Mouse (Mus musculus) hindbrain, embryonic 10.5 days (tissue): ENCODE data around the gene Zfp617. TPM values are rescaled to one million over a fixed set of nuclear protein-coding genes. Genes with fewer than 3 reads are reported as not detected.
"Not testable (repeated sequence)": the region's sequence is repeated elsewhere in the genome, so short reads cannot be mapped to it uniquely, and the experiment has no call there.

ENCODE experiments used
- DNase-seq: peaks from one replicate; pipeline ENCODE4 v3.0.0-alpha.2; 2017; ENCODE audit warnings: low spot score
- H3K27ac ChIP-seq: fragments of 300-500 bp; sonication (generic); 2 replicates; pipeline ENCODE4 v1.5.1; 2016; ENCODE audit warnings: mild to moderate bottlenecking, moderate library complexity
- H3K27me3 ChIP-seq: fragments of 300-500 bp; sonication (generic); 2 replicates; pipeline ENCODE4 v1.6.1; 2016; ENCODE audit warnings: mild to moderate bottlenecking; ENCODE audit not compliant: poor library complexity, insufficient read depth, severe bottlenecking
- H3K36me3 ChIP-seq: fragments of 300-500 bp; sonication (generic); 2 replicates; pipeline ENCODE4 v1.6.1; 2016; ENCODE audit warnings: mild to moderate bottlenecking, moderate library complexity
- H3K4me1 ChIP-seq: fragments of 300-500 bp; sonication (generic); replicated peaks from 2 replicates; pipeline ENCODE4 v1.6.1; 2016; ENCODE audit warnings: mild to moderate bottlenecking
- H3K4me3 ChIP-seq: fragments of 300-500 bp; sonication (generic); 2 replicates; pipeline ENCODE4 v1.5.1; 2016; ENCODE audit warnings: mild to moderate bottlenecking, moderate library complexity
- H3K9me3 ChIP-seq: fragments of 300-500 bp; sonication (generic); 2 replicates; pipeline ENCODE4 v1.6.1; 2016; ENCODE audit warnings: mild to moderate bottlenecking, moderate library complexity
- WGBS: fragments of 180-500 bp; shearing (Covaris S2); methylation state at CpG from one replicate; pipeline ENCODE4 v1.1.7; 2016; 5-methylcytosine and 5-hydroxymethylcytosine counted together
- polyA plus RNA-seq: library from polyadenylated mRNA; unstranded; fragments of >200 nt; fragmentation: Nextera tagmentation; extraction: Ambion mirVana; gene quantifications from 2 replicates; pipeline ENCODE4 v1.2.1, GENCODE M21; 2016

Zfp617 gene
- polyA plus RNA-seq, result 31.7 and 34.2 TPM in 2 replicates

DNA sequence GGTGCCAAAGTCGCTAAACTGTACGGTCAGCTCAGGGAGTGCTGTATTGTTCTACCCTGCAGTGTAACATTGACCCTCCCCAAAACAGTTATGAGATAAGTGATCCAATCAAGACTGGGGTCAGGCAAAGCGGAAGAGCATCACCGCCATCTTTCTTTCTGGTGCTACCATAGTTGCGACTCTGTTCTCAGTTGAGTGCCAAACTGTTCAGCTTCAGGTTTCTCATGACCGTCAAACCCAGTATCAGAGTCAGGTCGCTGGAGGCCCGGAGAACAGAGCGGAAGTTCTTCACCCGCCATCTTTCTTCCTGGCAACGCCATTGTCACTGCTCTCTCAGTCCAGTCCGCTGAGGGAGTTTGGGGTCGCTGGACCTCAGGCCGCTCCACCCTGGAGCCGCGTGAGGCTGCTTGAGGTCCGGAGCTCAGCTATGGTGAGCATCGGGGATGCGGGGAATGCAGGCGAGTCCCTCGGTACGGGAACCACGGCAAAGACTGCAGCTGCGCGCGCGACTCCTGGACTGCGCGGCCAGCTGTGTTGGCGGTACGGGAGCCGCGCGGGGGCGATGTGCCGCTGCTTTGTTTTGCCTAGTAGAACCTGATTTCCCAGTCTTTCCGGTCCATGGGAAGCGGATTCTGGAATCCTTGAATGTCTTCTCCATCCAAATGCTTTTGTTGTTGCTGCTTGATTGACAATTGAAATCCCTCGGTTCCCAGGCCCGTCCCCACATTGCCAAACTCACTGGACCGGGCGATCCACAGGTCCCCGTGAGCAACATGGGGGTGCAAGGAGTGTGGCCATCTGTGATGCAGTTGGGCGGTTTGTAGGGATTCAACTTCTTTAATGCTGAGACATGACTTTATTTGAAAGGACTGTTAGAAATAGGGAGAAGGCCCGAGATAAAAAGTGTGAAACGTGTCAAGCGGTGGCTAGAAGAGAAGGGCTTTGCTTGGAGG is at the start of gene Zfp617, which contains the start of gene Zfp882:
Gene Zfp617, plus strand, starts transcription at position 327 of the 953 bp plus-strand sequence.
Gene Zfp882, plus strand, starts transcription at position 300 of the 953 bp plus-strand sequence.
- Histone ChIP-seq H3K27me3 (0 out of 2 replicates have a peak, but pooled peaks cover 2% of the 10 kb centered on the region), H3K27ac (peak within 1 kb of the TSS; percentile 100), H3K4me3 (peak within 1 kb of the TSS; percentile 78), H3K36me3 (peaks cover 9% of the 10 kb centered on the region), H3K4me1 (no peaks in the 10 kb centered on the region; the same call in 1 of the 2 replicates), H3K9me3 (0 out of 2 replicates have a peak, but pooled peaks cover 2% of the 10 kb centered on the region)
- WGBS, result 6% methylated on average over 47 of the region's 47 CpGs
- peak; percentile 90 for DNase-seq

GRCm38 (mm10) chr8:71861551-71861950 is 46.9 kb upstream of the Zfp617 start:
- not testable (repeated sequence) for H3K9me3 ChIP-seq, H3K27ac ChIP-seq, H3K27me3 ChIP-seq, H3K4me1 ChIP-seq, H3K4me3 ChIP-seq, H3K36me3 ChIP-seq, DNase-seq
- WGBS, result 75% methylated on average over 1 of the region's 1 CpGs

DNA sequence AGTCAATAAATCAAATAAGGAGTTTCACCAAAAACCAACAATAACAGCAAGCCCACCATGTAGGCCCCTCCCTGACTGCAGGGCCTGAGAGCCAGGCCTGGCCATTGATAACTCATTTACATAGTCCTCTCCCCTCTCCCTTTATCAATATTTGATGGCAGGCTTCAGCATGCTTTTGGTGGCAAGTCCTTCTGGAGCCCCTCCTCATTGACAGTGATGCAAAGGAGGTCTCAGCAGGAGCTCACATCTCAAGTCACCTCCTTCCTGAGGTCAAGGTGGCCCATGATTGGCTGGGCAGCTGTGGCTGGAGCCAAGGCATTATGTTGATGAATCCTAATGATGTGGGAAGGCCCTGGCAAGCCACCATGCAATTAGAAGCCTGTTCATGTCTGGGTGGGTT is 46.4 kb upstream of the Zfp617 start:
- H3K27ac ChIP-seq, H3K4me1 ChIP-seq: not testable (repeated sequence)

GRCm38 (mm10) chr8:71881618-71882274 is 26.7 kb upstream of the Zfp617 start, which contains the start of gene Zfp709:
Gene Zfp709 (plus strand): TSS chr8:71882019.
- Histone ChIP-seq H3K9me3 (peaks cover 29% of the 10 kb centered on the region), H3K27me3 (peaks cover 7% of the 10 kb centered on the region; the same call in 1 of the 2 replicates), H3K4me3 (peak within 1 kb of the TSS; percentile 76), H3K27ac (peak within 1 kb of the TSS; percentile 94), H3K36me3 (peaks cover 23% of the 10 kb centered on the region), H3K4me1 (no peaks in the 10 kb centered on the region; the same call in 1 of the 2 replicates)
- 6% methylated on average over 45 of the region's 45 CpGs for WGBS
- DNase-seq, result peak; percentile 75

More for the DNA sequence above, 46.4 kb upstream of the Zfp617 start:
- not testable (repeated sequence) for H3K4me3 ChIP-seq, DNase-seq, H3K36me3 ChIP-seq, H3K9me3 ChIP-seq, H3K27me3 ChIP-seq

DNA sequence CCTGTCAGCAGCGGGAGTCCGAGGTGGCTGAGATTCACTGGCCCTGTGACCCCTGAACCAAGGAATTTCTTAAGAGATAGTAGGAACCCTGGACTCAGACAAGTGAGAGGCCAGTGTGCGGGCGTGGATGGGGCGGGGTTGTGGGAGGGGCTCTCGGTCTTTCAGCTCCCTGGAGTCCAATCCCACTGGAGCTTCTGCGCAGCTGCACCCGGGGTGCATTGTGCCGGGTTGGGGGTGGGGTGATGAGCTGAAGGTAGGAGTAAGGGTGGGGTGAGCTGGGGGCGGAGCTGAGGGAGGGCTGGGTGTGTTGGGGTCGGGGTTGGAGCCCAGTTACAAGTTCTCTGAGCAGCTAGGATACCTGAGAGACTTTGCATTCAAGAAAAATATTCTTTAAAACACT is 7.8 kb upstream of the Zfp617 start:
- H3K27me3 ChIP-seq, H3K36me3 ChIP-seq, H3K4me3 ChIP-seq, H3K27ac ChIP-seq, H3K9me3 ChIP-seq, H3K4me1 ChIP-seq, DNase-seq: not testable (repeated sequence)
- WGBS, result 44% methylated on average over 11 of the region's 11 CpGs

DNA sequence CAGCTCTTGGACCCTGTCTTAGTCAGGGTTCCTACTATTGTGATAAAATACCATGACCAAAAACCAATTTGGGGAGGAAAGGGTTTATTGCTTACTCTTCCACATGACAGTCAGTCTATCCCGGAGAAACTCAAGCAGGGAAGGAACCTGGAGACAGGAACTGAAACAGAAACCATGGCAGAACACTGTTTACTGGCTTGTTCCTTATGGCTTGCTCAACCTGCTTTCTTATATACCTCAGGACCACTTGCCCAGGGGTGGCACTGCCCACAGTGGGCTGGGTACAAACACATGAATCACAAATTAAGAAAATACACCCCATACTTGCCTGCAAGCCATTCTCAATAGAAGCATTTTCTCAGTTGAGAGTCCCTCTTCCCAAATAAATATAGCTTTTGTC is 5.4 kb upstream of the Zfp617 start:
- not testable (repeated sequence) for H3K36me3 ChIP-seq, H3K4me1 ChIP-seq, DNase-seq, H3K9me3 ChIP-seq, H3K4me3 ChIP-seq, H3K27ac ChIP-seq, H3K27me3 ChIP-seq
- WGBS, result 69% methylated on average over 1 of the region's 1 CpGs

- no peak for DNase-seq
- 0 out of 2 replicates have a peak, but pooled peaks cover 2% of the 10 kb centered on the region for H3K9me3 ChIP-seq
- H3K27ac ChIP-seq, result no peak overlapping the region
- H3K36me3 ChIP-seq, result no peaks in the 10 kb centered on the region
- no peaks in the 10 kb centered on the region; the same call in 1 of the 2 replicates for H3K4me1 ChIP-seq
- 0 out of 2 replicates have a peak, but pooled peaks cover 2% of the 10 kb centered on the region for H3K27me3 ChIP-seq
- no peak overlapping the region for H3K4me3 ChIP-seq
- 92% methylated on average over 1 of the region's 1 CpGs for WGBS
Observed at GRCm38 (mm10) chr8:71906809-71907208, 1.6 kb upstream of the Zfp617 start.

- Histone ChIP-seq H3K4me1 (no peaks in the 10 kb centered on the region; the same call in 1 of the 2 replicates), H3K4me3 (peak overlapping the region; percentile 78), H3K36me3 (peaks cover 3% of the 10 kb centered on the region; the same call in 1 of the 2 replicates), H3K27ac (peak overlapping the region; percentile 100), H3K27me3 (0 out of 2 replicates have a peak, but pooled peaks cover 2% of the 10 kb centered on the region), H3K9me3 (0 out of 2 replicates have a peak, but pooled peaks cover 2% of the 10 kb centered on the region)
- DNase-seq, result no peak
- WGBS, result 96% methylated on average over 5 of the region's 5 CpGs
Observed at GRCm38 (mm10) chr8:71907798-71908257, 607 bp upstream of the Zfp617 start.

GRCm38 (mm10) chr8:71912286-71912685 is 3.9 kb downstream of the Zfp617 start:
- 84% methylated on average over 2 of the region's 2 CpGs for WGBS
- H3K27me3 ChIP-seq, result no peaks in the 10 kb centered on the region
- H3K36me3 ChIP-seq, result peaks cover 42% of the 10 kb centered on the region
- H3K27ac ChIP-seq, result no peak overlapping the region
- peaks cover 3% of the 10 kb centered on the region; the same call in 1 of the 2 replicates for H3K9me3 ChIP-seq
- no peak overlapping the region for H3K4me3 ChIP-seq
- DNase-seq, result no peak
- H3K4me1 ChIP-seq, result no peaks in the 10 kb centered on the region; the same call in 1 of the 2 replicates

- peak overlapping the region; percentile 82 for H3K4me3 ChIP-seq
- H3K9me3 ChIP-seq, result no peaks in the 10 kb centered on the region
- peak overlapping the region; percentile 96 for H3K27ac ChIP-seq
- H3K36me3 ChIP-seq, result peaks cover 30% of the 10 kb centered on the region
- under 1% methylated on average over 57 of the region's 57 CpGs for WGBS
- peaks cover 10% of the 10 kb centered on the region; the same call in 1 of the 2 replicates for H3K4me1 ChIP-seq
- peak; percentile 95 for DNase-seq
- no peaks in the 10 kb centered on the region for H3K27me3 ChIP-seq
Observed at GRCm38 (mm10) chr8:71922567-71923401, 14.3 kb downstream of the Zfp617 start.

DNA sequence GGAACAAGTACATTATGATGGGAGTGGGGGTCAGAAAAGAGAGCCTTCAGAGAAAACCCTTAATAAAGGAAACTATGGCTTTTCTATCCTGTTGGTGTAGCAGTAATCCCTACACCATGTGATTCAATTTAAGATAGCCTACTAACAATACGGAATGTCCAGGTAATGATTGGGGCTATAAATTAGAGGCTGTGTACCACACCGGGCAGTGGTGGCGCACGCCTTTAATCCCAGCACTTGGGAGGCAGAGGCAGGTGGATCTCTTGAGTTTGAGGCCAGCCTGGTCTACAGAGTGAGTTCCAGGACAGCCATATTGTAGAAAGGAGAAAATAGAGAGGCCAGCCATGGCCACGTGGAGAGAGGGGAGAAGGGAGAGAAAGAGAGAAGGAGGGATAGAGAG is 17.4 kb downstream of the Zfp617 start:
- WGBS, result 94% methylated on average over 5 of the region's 5 CpGs
- H3K4me1 ChIP-seq, result peaks cover 10% of the 10 kb centered on the region; the same call in 1 of the 2 replicates
- no peak for DNase-seq
- H3K27me3 ChIP-seq, result no peaks in the 10 kb centered on the region
- H3K9me3 ChIP-seq, result 0 out of 2 replicates have a peak, but pooled peaks cover 6% of the 10 kb centered on the region
- no peak overlapping the region for H3K27ac ChIP-seq
- no peak overlapping the region for H3K4me3 ChIP-seq
- peaks cover 55% of the 10 kb centered on the region for H3K36me3 ChIP-seq

DNA sequence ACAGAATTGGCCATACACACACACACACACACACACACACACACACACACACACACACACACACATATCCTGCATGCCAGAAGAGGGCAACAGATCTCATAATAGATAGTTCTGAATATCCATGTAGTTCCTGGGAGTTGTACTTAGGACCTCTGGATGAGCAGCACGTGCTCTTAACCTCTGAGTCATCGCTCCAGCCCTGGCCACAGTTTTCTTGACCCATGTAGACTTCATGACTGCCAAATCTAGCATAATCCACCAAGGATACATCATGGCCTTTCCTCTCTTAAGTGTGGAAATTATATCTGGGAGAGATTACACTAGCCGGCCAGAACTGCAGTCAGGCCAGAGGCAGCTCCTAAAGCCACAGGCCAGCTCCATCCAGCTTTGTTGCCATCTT is 18.1 kb downstream of the Zfp617 start:
- Histone ChIP-seq H3K27me3 (no peaks in the 10 kb centered on the region), H3K4me3 (no peak overlapping the region), H3K36me3 (peaks cover 62% of the 10 kb centered on the region), H3K9me3 (peaks cover 11% of the 10 kb centered on the region), H3K27ac (no peak overlapping the region), H3K4me1 (peaks cover 10% of the 10 kb centered on the region; the same call in 1 of the 2 replicates)
- no peak for DNase-seq
- 93% methylated on average over 3 of the region's 3 CpGs for WGBS
